Mouse (Mus musculus) 3T3-L1 (cell line): ENCODE measurements around the gene Rnf24.
A peak's percentile ranks its signal among the peaks of the same experiment; 100 is the strongest.

ENCODE experiments used
- DNase-seq: peaks from one replicate; pipeline ENCODE4 v3.0.0-alpha.2; 2015; ENCODE audit warnings: low read depth, low spot score

Gene Rnf24

GRCm38 (mm10) chr2:131262680-131263670 is 89.7 kb downstream of the Rnf24 start:
- DNase-seq: peak; percentile 85

GRCm38 (mm10) chr2:131262213-131262672 is 90.4 kb downstream of the Rnf24 start, which contains the start of gene Pank2:
Pank2 (plus strand) TSS chr2:131262495.
- peak; percentile 98 for DNase-seq

- peak; percentile 78 for DNase-seq
Observed at GRCm38 (mm10) chr2:131261481-131262212, 91.0 kb downstream of the Rnf24 start.

- no peak for DNase-seq
Observed at GRCm38 (mm10) chr2:131260544-131261307, 92.0 kb downstream of the Rnf24 start.

GRCm38 (mm10) chr2:131258693-131259092 is 94.0 kb downstream of the Rnf24 start:
- DNase-seq: no peak

- DNase-seq: no peak
Observed at GRCm38 (mm10) chr2:131255738-131256137, 97.0 kb downstream of the Rnf24 start.

- no peak for DNase-seq
Observed at GRCm38 (mm10) chr2:131254329-131254713, 98.4 kb downstream of the Rnf24 start.

- peak; percentile 95 for DNase-seq
Observed at GRCm38 (mm10) chr2:131253681-131254328, 98.9 kb downstream of the Rnf24 start.
